Mouse (Mus musculus) stomach, embryonic 16.5 days (tissue): ENCODE measurements around the gene Arcn1. TPM values are rescaled to one million over a fixed set of nuclear protein-coding genes. Genes with fewer than 3 reads are reported as not detected.

Experiments
- ATAC-seq: fragments of 200-750 bp; cut with Nextera tagmentation; 2 replicates; pipeline ENCODE4 v1.8.0; 2017; ENCODE audit warnings: moderate number of reproducible peaks, moderate TSS enrichment; ENCODE audit not compliant: insufficient read depth, low FRiP score
- H3K27ac ChIP-seq: fragments of 300-500 bp; sonication (generic); 2 replicates; pipeline ENCODE4 v1.5.1; 2014; ENCODE audit warnings: low read length
- H3K27me3 ChIP-seq: fragments of 300-500 bp; sonication (generic); 2 replicates; pipeline ENCODE4 v1.6.1; 2014; ENCODE audit warnings: low read length, control low read depth, mixed read lengths; ENCODE audit not compliant: control insufficient read depth, insufficient read depth
- H3K36me3 ChIP-seq: fragments of 300-500 bp; sonication (generic); 2 replicates; pipeline ENCODE4 v1.6.1; 2014; ENCODE audit warnings: low read length; ENCODE audit not compliant: control insufficient read depth, insufficient read depth
- H3K4me1 ChIP-seq: fragments of 300-500 bp; sonication (generic); 2 replicates; pipeline ENCODE4 v1.6.1; 2014; ENCODE audit warnings: low read length, control low read depth, mixed read lengths; ENCODE audit not compliant: control insufficient read depth, insufficient read depth
- H3K4me2 ChIP-seq: fragments of 300-500 bp; sonication (generic); 2 replicates; pipeline ENCODE4 v1.6.1; 2014; ENCODE audit warnings: low read depth, low read length, mixed read lengths
- H3K4me3 ChIP-seq: fragments of 300-500 bp; sonication (generic); replicated peaks from 2 replicates; pipeline ENCODE4 v1.5.1; 2014; ENCODE audit warnings: mild to moderate bottlenecking, low read length
- H3K9ac ChIP-seq: fragments of 300-500 bp; sonication (generic); 2 replicates; pipeline ENCODE4 v1.6.1; 2014; ENCODE audit warnings: low read length
- H3K9me3 ChIP-seq: fragments of 300-500 bp; sonication (generic); replicated peaks from 2 replicates; pipeline ENCODE4 v1.6.1; 2016; ENCODE audit warnings: low read length, control low read depth; ENCODE audit not compliant: control insufficient read depth
- WGBS: fragments of 180-500 bp; shearing (Covaris S2); extraction: QIAGEN DNeasy Blood & Tissue Kit; methylation state at CpG from one replicate; pipeline ENCODE4 v1.1.7; 2014; 5-methylcytosine and 5-hydroxymethylcytosine counted together
- polyA plus RNA-seq: library from polyadenylated mRNA; unstranded; fragments of >200 nt; fragmentation: Nextera tagmentation; extraction: Ambion mirVana; gene quantifications from 2 replicates; pipeline ENCODE4 v1.2.1, GENCODE M21; 2015

The Arcn1 gene
- polyA plus RNA-seq, result 212 and 218 TPM in 2 replicates

DNA sequence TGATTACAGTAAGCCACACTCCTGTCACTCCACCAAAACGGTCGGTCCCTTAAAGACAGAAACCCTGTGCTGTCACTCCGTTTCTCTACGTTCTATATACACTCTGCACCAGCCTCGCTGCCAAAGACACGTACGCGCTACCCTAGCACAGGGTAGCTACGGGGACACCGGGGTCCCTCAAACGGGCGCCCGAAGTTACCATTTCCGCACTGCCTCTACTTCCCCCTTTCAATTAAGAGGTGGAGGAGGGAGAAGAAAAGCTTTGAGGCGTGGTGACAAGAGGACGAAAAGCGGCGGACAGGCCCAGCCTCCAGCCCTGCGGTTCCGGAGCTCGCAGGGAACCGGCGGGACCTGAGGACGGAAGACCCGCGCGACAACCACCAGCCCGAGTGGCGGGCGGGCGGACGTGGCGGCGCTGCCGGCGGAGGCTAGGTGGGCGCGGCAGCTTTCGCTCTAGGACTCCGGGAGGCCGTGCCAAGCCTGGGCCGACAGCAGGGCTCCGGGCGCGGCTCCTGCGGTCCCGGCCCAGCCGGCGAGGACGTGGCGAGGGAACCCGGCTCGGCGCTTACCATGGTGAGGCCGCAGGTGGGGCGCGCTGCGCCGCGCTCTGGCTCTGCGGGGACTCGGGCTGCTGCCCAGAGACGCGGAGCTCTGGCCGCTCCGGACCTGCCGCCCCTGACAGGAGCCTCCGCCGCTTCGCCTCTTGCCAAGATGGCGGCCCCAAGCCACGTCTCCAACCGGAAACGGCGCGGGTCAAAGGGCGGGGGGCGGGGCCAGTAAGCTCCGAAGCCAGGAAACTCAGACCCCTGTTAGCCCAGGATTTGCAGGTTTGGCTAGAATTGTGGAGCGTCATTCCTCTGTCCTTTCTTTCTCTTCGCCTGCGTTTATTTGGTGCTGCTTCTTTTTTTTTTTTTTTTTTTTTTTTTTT, at the start of gene Arcn1, which contains the start of gene Ift46:
Gene Arcn1, minus strand, starts transcription at position 745 of the 928 bp plus-strand sequence.
Gene Ift46, plus strand, starts transcription at position 808 of the 928 bp plus-strand sequence.
- WGBS, result under 1% methylated on average over 78 of the region's 82 CpGs
- peak; percentile 92 for ATAC-seq
- H3K4me2 ChIP-seq, result peak within 1 kb of the TSS; percentile 79
- H3K36me3 ChIP-seq, result no peaks in the 10 kb centered on the region
- peak within 1 kb of the TSS; percentile 98 for H3K9ac ChIP-seq
- H3K4me3 ChIP-seq, result peak within 1 kb of the TSS; percentile 71
- peaks cover 18% of the 10 kb centered on the region for H3K4me1 ChIP-seq
- peak within 1 kb of the TSS; percentile 98 for H3K27ac ChIP-seq
- no peaks in the 10 kb centered on the region for H3K27me3 ChIP-seq
- no peaks in the 10 kb centered on the region for H3K9me3 ChIP-seq

GRCm38 (mm10) chr9:44814179-44814578, 46.5 kb upstream of the Arcn1 start:
- Histone ChIP-seq H3K27me3 (no peaks in the 10 kb centered on the region), H3K4me1 (no peaks in the 10 kb centered on the region), H3K27ac (no peak overlapping the region), H3K4me3 (no peak overlapping the region), H3K9me3 (no peaks in the 10 kb centered on the region), H3K9ac (no peak overlapping the region), H3K4me2 (no peak overlapping the region), H3K36me3 (peaks cover 64% of the 10 kb centered on the region)
- WGBS, result 94% methylated on average over 8 of the region's 8 CpGs
- no peak for ATAC-seq

- H3K27ac ChIP-seq, result no peak overlapping the region
- H3K9me3 ChIP-seq, result no peaks in the 10 kb centered on the region
- peaks cover 33% of the 10 kb centered on the region for H3K36me3 ChIP-seq
- no peak for ATAC-seq
- no peak overlapping the region for H3K9ac ChIP-seq
- no peaks in the 10 kb centered on the region for H3K27me3 ChIP-seq
- H3K4me2 ChIP-seq, result no peak overlapping the region
- no peak overlapping the region for H3K4me3 ChIP-seq
- WGBS, result 85% methylated on average over 10 of the region's 10 CpGs
- H3K4me1 ChIP-seq, result no peaks in the 10 kb centered on the region
Observed at GRCm38 (mm10) chr9:44810316-44810715, 42.7 kb upstream of the Arcn1 start.

DNA sequence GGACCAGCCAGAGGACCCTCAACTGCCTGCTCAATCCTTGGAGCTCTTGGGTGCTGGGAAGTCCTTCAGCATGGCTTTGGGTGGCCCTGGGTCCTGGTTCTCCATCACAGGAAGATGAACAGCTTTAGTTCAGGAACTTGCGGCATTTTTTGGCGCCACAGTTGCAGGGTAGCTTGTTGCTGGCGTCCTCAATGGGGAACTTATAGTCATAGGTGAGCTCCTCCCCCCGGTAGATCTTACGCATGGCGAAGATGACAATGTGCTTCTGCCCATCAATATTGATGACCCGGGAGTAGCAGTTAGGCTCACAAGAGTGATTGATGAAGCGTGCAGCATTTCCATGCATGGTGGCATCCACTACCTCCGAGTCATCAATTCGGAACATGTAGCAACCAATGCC, 40.1 kb upstream of the Arcn1 start:
- Histone ChIP-seq H3K27me3 (no peaks in the 10 kb centered on the region), H3K9me3 (no peaks in the 10 kb centered on the region), H3K4me2 (no peak overlapping the region), H3K4me1 (no peaks in the 10 kb centered on the region), H3K9ac (no peak overlapping the region), H3K27ac (no peak overlapping the region), H3K36me3 (peaks cover 22% of the 10 kb centered on the region), H3K4me3 (no peak overlapping the region)
- ATAC-seq, result no peak
- WGBS, result 92% methylated on average over 10 of the region's 10 CpGs

- no peak overlapping the region for H3K4me2 ChIP-seq
- H3K4me1 ChIP-seq, result 0 out of 2 replicates have a peak, but pooled peaks cover 3% of the 10 kb centered on the region
- H3K27ac ChIP-seq, result no peak overlapping the region
- no peaks in the 10 kb centered on the region for H3K27me3 ChIP-seq
- no peaks in the 10 kb centered on the region for H3K9me3 ChIP-seq
- WGBS, result 69% methylated on average over 5 of the region's 5 CpGs
- H3K9ac ChIP-seq, result no peak overlapping the region
- no peak for ATAC-seq
- no peak overlapping the region for H3K4me3 ChIP-seq
- H3K36me3 ChIP-seq, result peaks cover 19% of the 10 kb centered on the region
Observed at GRCm38 (mm10) chr9:44807141-44807540, 39.5 kb upstream of the Arcn1 start.

- Histone ChIP-seq H3K4me1 (0 out of 2 replicates have a peak, but pooled peaks cover 3% of the 10 kb centered on the region), H3K27ac (no peak overlapping the region), H3K4me2 (no peak overlapping the region), H3K36me3 (peaks cover 13% of the 10 kb centered on the region; the same call in 1 of the 2 replicates), H3K27me3 (no peaks in the 10 kb centered on the region), H3K9me3 (no peaks in the 10 kb centered on the region), H3K4me3 (no peak overlapping the region), H3K9ac (no peak overlapping the region)
- no peak; the same call in 1 of the 2 replicates for ATAC-seq
- 91% methylated on average over 5 of the region's 5 CpGs for WGBS
Observed at GRCm38 (mm10) chr9:44805536-44805935, 37.9 kb upstream of the Arcn1 start.

DNA sequence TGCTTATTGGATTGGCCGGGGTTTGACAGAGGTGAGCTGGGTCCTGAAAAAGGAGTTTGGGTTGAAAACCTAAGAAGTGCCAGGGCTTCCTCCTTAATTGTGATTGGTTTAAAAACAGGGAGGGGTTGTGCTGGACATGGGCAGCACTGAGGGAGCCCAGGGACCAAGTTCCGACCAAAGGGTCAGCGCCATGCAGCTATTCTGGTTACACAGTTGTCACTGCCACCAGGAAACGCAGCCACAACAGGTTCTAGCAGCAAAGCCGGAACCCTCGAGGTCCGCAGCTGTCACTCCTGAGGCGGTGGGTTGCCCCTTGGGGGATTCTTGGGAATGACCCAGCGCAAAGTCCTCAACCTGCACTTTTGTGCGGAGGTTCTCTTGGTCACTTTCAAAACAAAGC, 37.0 kb upstream of the Arcn1 start:
- peaks cover 7% of the 10 kb centered on the region for H3K4me1 ChIP-seq
- H3K4me3 ChIP-seq, result no peak overlapping the region
- no peak for ATAC-seq
- H3K27ac ChIP-seq, result no peak overlapping the region
- 87% methylated on average over 10 of the region's 10 CpGs for WGBS
- H3K9ac ChIP-seq, result no peak overlapping the region
- H3K4me2 ChIP-seq, result no peak overlapping the region
- H3K36me3 ChIP-seq, result peaks cover 5% of the 10 kb centered on the region; the same call in 1 of the 2 replicates
- H3K9me3 ChIP-seq, result no peaks in the 10 kb centered on the region
- no peaks in the 10 kb centered on the region for H3K27me3 ChIP-seq

- Histone ChIP-seq H3K27me3 (no peaks in the 10 kb centered on the region), H3K27ac (peak within 1 kb of the TSS; percentile 21; the same call in 1 of the 2 replicates), H3K4me1 (peaks cover 12% of the 10 kb centered on the region), H3K36me3 (no peaks in the 10 kb centered on the region; the same call in 1 of the 2 replicates), H3K4me2 (no peak within 1 kb of the TSS), H3K9me3 (no peaks in the 10 kb centered on the region), H3K9ac (no peak within 1 kb of the TSS), H3K4me3 (no peak within 1 kb of the TSS)
- no peak for ATAC-seq
- WGBS, result 51% methylated on average over 4 of the region's 4 CpGs
Observed at GRCm38 (mm10) chr9:44802808-44803450, 35.3 kb upstream of the Arcn1 start, which contains the start of gene Ttc36. Ttc36 (minus strand) TSS chr9:44803072.

- Histone ChIP-seq H3K4me3 (no peak overlapping the region), H3K27me3 (no peaks in the 10 kb centered on the region)
Observed at GRCm38 (mm10) chr9:44801669-44802068, 34.0 kb upstream of the Arcn1 start.

More at GRCm38 (mm10) chr9:44801669-44802068, 34.0 kb upstream of the Arcn1 start:
- no peak overlapping the region for H3K4me2 ChIP-seq
- 70% methylated on average over 6 of the region's 6 CpGs for WGBS
- no peaks in the 10 kb centered on the region for H3K9me3 ChIP-seq
- ATAC-seq, result no peak
- peaks cover 12% of the 10 kb centered on the region for H3K4me1 ChIP-seq
- no peak overlapping the region for H3K9ac ChIP-seq
- peak overlapping the region; percentile 17; the same call in 1 of the 2 replicates for H3K27ac ChIP-seq
- no peaks in the 10 kb centered on the region; the same call in 1 of the 2 replicates for H3K36me3 ChIP-seq
